Mouse (Mus musculus): ENCODE results near the gene Plcg1. TPM values are rescaled to one million over a fixed set of nuclear protein-coding genes. Genes with fewer than 3 reads are reported as not detected.

Plcg1 gene
- polyA plus RNA-seq, 1 experiment = 237 TPM

- H3K4me1 ChIP-seq (replicated peaks; ENCODE audit: control insufficient read depth, insufficient read depth, low read length) = peaks cover 51% of the 10 kb centered on the region
These were observed 2.0 kb downstream of the Plcg1 start for GRCm38 (mm10) chr2:160733131-160733531.

GRCm38 (mm10) chr2:160734331-160734730 is 3.2 kb downstream of the Plcg1 start:
- TF ChIP-seq POLR2A (IDR thresholded peaks at IDR 0.05; ENCODE audit: control insufficient read depth, extremely low read depth, insufficient read depth, low read length, poor library complexity) = no peak
- no peak for TF ChIP-seq CTCF (IDR thresholded peaks at IDR 0.05; ENCODE audit: borderline replicate concordance, control insufficient read depth, extremely low read depth, insufficient read depth, low read length, poor library complexity)
- WGBS = 35% methylated on average over 3 of the region's 3 CpGs
- peak; percentile 42 for DNase-seq
- no peaks in the 10 kb centered on the region for H3K27me3 ChIP-seq (ENCODE audit: control insufficient read depth, insufficient read depth, low read length)
- peak overlapping the region; percentile 7; the same call in 1 of the 2 replicates for H3K4me3 ChIP-seq (ENCODE audit: control insufficient read depth, insufficient read depth, low read length)
- peak overlapping the region; percentile 94 for H3K27ac ChIP-seq (ENCODE audit: control insufficient read depth, insufficient read depth, low read length)
- H3K4me1 ChIP-seq (replicated peaks; ENCODE audit: control insufficient read depth, insufficient read depth, low read length) = peaks cover 58% of the 10 kb centered on the region
- no peaks in the 10 kb centered on the region for H3K36me3 ChIP-seq (ENCODE audit: control insufficient read depth, insufficient read depth, low read length)

More at GRCm38 (mm10) chr2:160733131-160733531, 2.0 kb downstream of the Plcg1 start:
- Histone ChIP-seq H3K27ac (ENCODE audit: control insufficient read depth, insufficient read depth, low read length) (peak overlapping the region; percentile 94), H3K36me3 (ENCODE audit: control insufficient read depth, insufficient read depth, low read length) (no peaks in the 10 kb centered on the region), H3K27me3 (ENCODE audit: control insufficient read depth, insufficient read depth, low read length) (no peaks in the 10 kb centered on the region), H3K4me3 (ENCODE audit: control insufficient read depth, insufficient read depth, low read length) (peak overlapping the region; percentile 80)
- peak; percentile 53 for DNase-seq
- TF ChIP-seq CTCF (IDR thresholded peaks at IDR 0.05; ENCODE audit: borderline replicate concordance, control insufficient read depth, extremely low read depth, insufficient read depth, low read length, poor library complexity) = no peak
- TF ChIP-seq POLR2A (IDR thresholded peaks at IDR 0.05; ENCODE audit: control insufficient read depth, extremely low read depth, insufficient read depth, low read length, poor library complexity) = no peak
- WGBS = 2% methylated on average over 7 of the region's 7 CpGs

- WGBS = 86% methylated on average over 5 of the region's 5 CpGs
- no peak for DNase-seq
- TF ChIP-seq POLR2A (IDR thresholded peaks at IDR 0.05; ENCODE audit: control insufficient read depth, extremely low read depth, insufficient read depth, low read length, poor library complexity) (no peak), CTCF (IDR thresholded peaks at IDR 0.05; ENCODE audit: borderline replicate concordance, control insufficient read depth, extremely low read depth, insufficient read depth, low read length, poor library complexity) (no peak)
- Histone ChIP-seq H3K4me3 (ENCODE audit: control insufficient read depth, insufficient read depth, low read length) (no peak overlapping the region), H3K36me3 (ENCODE audit: control insufficient read depth, insufficient read depth, low read length) (no peaks in the 10 kb centered on the region), H3K4me1 (replicated peaks; ENCODE audit: control insufficient read depth, insufficient read depth, low read length) (peaks cover 58% of the 10 kb centered on the region), H3K27me3 (ENCODE audit: control insufficient read depth, insufficient read depth, low read length) (no peaks in the 10 kb centered on the region), H3K27ac (ENCODE audit: control insufficient read depth, insufficient read depth, low read length) (peak overlapping the region; percentile 94; the same call in 1 of the 2 replicates)
These were observed 4.7 kb downstream of the Plcg1 start for GRCm38 (mm10) chr2:160735706-160736310.

GRCm38 (mm10) chr2:160736466-160736865 is 5.4 kb downstream of the Plcg1 start:
- Histone ChIP-seq H3K4me3 (ENCODE audit: control insufficient read depth, insufficient read depth, low read length) (no peak overlapping the region), H3K36me3 (ENCODE audit: control insufficient read depth, insufficient read depth, low read length) (no peaks in the 10 kb centered on the region), H3K4me1 (replicated peaks; ENCODE audit: control insufficient read depth, insufficient read depth, low read length) (peaks cover 63% of the 10 kb centered on the region), H3K27me3 (ENCODE audit: control insufficient read depth, insufficient read depth, low read length) (no peaks in the 10 kb centered on the region), H3K27ac (ENCODE audit: control insufficient read depth, insufficient read depth, low read length) (no peak overlapping the region)
- no peak for DNase-seq
- 93% methylated on average over 3 of the region's 3 CpGs for WGBS
- no peak for TF ChIP-seq POLR2A (IDR thresholded peaks at IDR 0.05; ENCODE audit: control insufficient read depth, extremely low read depth, insufficient read depth, low read length, poor library complexity)
- TF ChIP-seq CTCF (IDR thresholded peaks at IDR 0.05; ENCODE audit: borderline replicate concordance, control insufficient read depth, extremely low read depth, insufficient read depth, low read length, poor library complexity) = no peak

- Histone ChIP-seq H3K27ac (ENCODE audit: control insufficient read depth, insufficient read depth, low read length) (no peak overlapping the region), H3K4me3 (ENCODE audit: control insufficient read depth, insufficient read depth, low read length) (no peak overlapping the region), H3K27me3 (ENCODE audit: control insufficient read depth, insufficient read depth, low read length) (no peaks in the 10 kb centered on the region), H3K36me3 (ENCODE audit: control insufficient read depth, insufficient read depth, low read length) (no peaks in the 10 kb centered on the region), H3K4me1 (replicated peaks; ENCODE audit: control insufficient read depth, insufficient read depth, low read length) (peaks cover 69% of the 10 kb centered on the region)
- 88% methylated on average over 5 of the region's 5 CpGs for WGBS
- no peak for DNase-seq
- TF ChIP-seq CTCF (IDR thresholded peaks at IDR 0.05; ENCODE audit: borderline replicate concordance, control insufficient read depth, extremely low read depth, insufficient read depth, low read length, poor library complexity) (no peak), POLR2A (IDR thresholded peaks at IDR 0.05; ENCODE audit: control insufficient read depth, extremely low read depth, insufficient read depth, low read length, poor library complexity) (no peak)
These were observed 7.3 kb downstream of the Plcg1 start for GRCm38 (mm10) chr2:160738354-160738753.

GRCm38 (mm10) chr2:160739647-160740356 is 8.7 kb downstream of the Plcg1 start:
- TF ChIP-seq POLR2A (IDR thresholded peaks at IDR 0.05; ENCODE audit: control insufficient read depth, extremely low read depth, insufficient read depth, low read length, poor library complexity) = no peak
- TF ChIP-seq CTCF (IDR thresholded peaks at IDR 0.05; ENCODE audit: borderline replicate concordance, control insufficient read depth, extremely low read depth, insufficient read depth, low read length, poor library complexity) = no peak
- Histone ChIP-seq H3K27ac (ENCODE audit: control insufficient read depth, insufficient read depth, low read length) (no peak overlapping the region), H3K4me3 (ENCODE audit: control insufficient read depth, insufficient read depth, low read length) (no peak overlapping the region), H3K27me3 (ENCODE audit: control insufficient read depth, insufficient read depth, low read length) (no peaks in the 10 kb centered on the region), H3K4me1 (replicated peaks; ENCODE audit: control insufficient read depth, insufficient read depth, low read length) (peaks cover 66% of the 10 kb centered on the region), H3K36me3 (ENCODE audit: control insufficient read depth, insufficient read depth, low read length) (no peaks in the 10 kb centered on the region)
- DNase-seq = no peak
- 54% methylated on average over 2 of the region's 2 CpGs for WGBS

Measured in thymus, adult 2 months (tissue).